Mouse (Mus musculus) kidney, adult 2 months (tissue): ENCODE measurements around the gene Bcr.

Source experiments
- CTCF ChIP-seq: fragments of 200-500 bp; conservative IDR thresholded peaks from 2 replicates; pipeline ENCODE4 v1.5.1; 2011; ENCODE audit warnings: low read depth, mild to moderate bottlenecking, control low read depth, low read length, moderate library complexity, mixed read lengths; ENCODE audit not compliant: insufficient read depth, insufficient read length
- POLR2A ChIP-seq: fragments of 200-500 bp; IDR thresholded peaks from one replicate; pipeline ENCODE4 v1.6.1; 2011; ENCODE audit warnings: low read depth, low read length, control low read depth

- TF ChIP-seq CTCF = no peak
- no peak for TF ChIP-seq POLR2A
These were observed 145.8 kb downstream of the Bcr start for GRCm38 (mm10) chr10:75206192-75206591.
